Mouse (Mus musculus) lung, adult 2 months (tissue): ENCODE data around the gene Prpf4. TPM values are rescaled to one million over a fixed set of nuclear protein-coding genes. Genes with fewer than 3 reads are reported as not detected.

Source experiments
- DNase-seq: peaks from one replicate; pipeline ENCODE4 v3.0.0; 2022
- H3K4me1 ChIP-seq: fragments of 200-500 bp; 2 replicates; pipeline ENCODE4 v1.6.1; 2011; ENCODE audit warnings: low read length; ENCODE audit not compliant: control insufficient read depth, insufficient read depth
- H3K4me3 ChIP-seq: fragments of 200-500 bp; replicated peaks from 2 replicates; pipeline ENCODE3; 2011; ENCODE audit warnings: low read depth, mild to moderate bottlenecking, control low read depth, low read length; ENCODE audit errors: extremely low read depth
- CTCF ChIP-seq: fragments of 200-500 bp; IDR thresholded peaks from 2 replicates; pipeline ENCODE4 v1.5.1; 2011; ENCODE audit warnings: mild to moderate bottlenecking, low read length, control low read depth; ENCODE audit not compliant: insufficient read depth
- POLR2A ChIP-seq: fragments of 200-500 bp; IDR thresholded peaks from 2 replicates; pipeline ENCODE4 v1.6.1; 2011; ENCODE audit warnings: low read depth, mild to moderate bottlenecking, control low read depth, low read length, borderline replicate concordance; ENCODE audit errors: extremely low read depth
- WGBS: fragments of 180-500 bp; shearing (Covaris S2); methylation state at CpG from one replicate; pipeline ENCODE4 v1.1.7; 2018; 5-methylcytosine and 5-hydroxymethylcytosine counted together
- polyA plus RNA-seq: library from polyadenylated mRNA; depleted of rRNA; stranded (reverse); fragments of >200 nt; gene quantifications from 2 replicates; pipeline ENCODE4 v1.2.3, GENCODE M21; 2012

The Prpf4 gene
- polyA plus RNA-seq, 1 experiment: 7.9 TPM

GRCm38 (mm10) chr4:62407730-62408582 is 641 bp upstream of the Prpf4 start:
- H3K4me3 ChIP-seq: peak overlapping the region; percentile 90
- H3K4me1 ChIP-seq: 0 out of 2 replicates have a peak, but pooled peaks cover 2% of the 10 kb centered on the region
- under 1% methylated on average over 35 of the region's 35 CpGs for WGBS
- TF ChIP-seq CTCF: peak; percentile 51
- TF ChIP-seq POLR2A: no peak; the same call in 1 of the 2 replicates
- DNase-seq: peak; percentile 67

- no peak for DNase-seq
- TF ChIP-seq POLR2A (no peak), CTCF (no peak)
- no peak overlapping the region for H3K4me3 ChIP-seq
- WGBS: 13% methylated on average over 6 of the region's 6 CpGs
- H3K4me1 ChIP-seq: 0 out of 2 replicates have a peak, but pooled peaks cover 2% of the 10 kb centered on the region
These were observed 1.0 kb downstream of the Prpf4 start for GRCm38 (mm10) chr4:62409615-62410014.

GRCm38 (mm10) chr4:62410325-62410724 is 1.7 kb downstream of the Prpf4 start:
- WGBS: 75% methylated on average over 2 of the region's 2 CpGs
- no peak for TF ChIP-seq POLR2A
- H3K4me1 ChIP-seq: 0 out of 2 replicates have a peak, but pooled peaks cover 2% of the 10 kb centered on the region
- DNase-seq: no peak
- no peak overlapping the region for H3K4me3 ChIP-seq

GRCm38 (mm10) chr4:62411606-62412005 is 3.0 kb downstream of the Prpf4 start:
- Histone ChIP-seq H3K4me3 (no peak overlapping the region), H3K4me1 (0 out of 2 replicates have a peak, but pooled peaks cover 2% of the 10 kb centered on the region)
- DNase-seq: no peak
- no peak for TF ChIP-seq POLR2A
- TF ChIP-seq CTCF: no peak
- 90% methylated on average over 10 of the region's 10 CpGs for WGBS

- no peak for TF ChIP-seq POLR2A
- no peak for TF ChIP-seq CTCF
- 88% methylated on average over 8 of the region's 8 CpGs for WGBS
- no peak overlapping the region for H3K4me3 ChIP-seq
- DNase-seq: no peak
- no peaks in the 10 kb centered on the region for H3K4me1 ChIP-seq
These were observed 9.9 kb downstream of the Prpf4 start for GRCm38 (mm10) chr4:62418448-62418847.

- no peak overlapping the region for H3K4me3 ChIP-seq
- no peaks in the 10 kb centered on the region for H3K4me1 ChIP-seq
- no peak for DNase-seq
- no peak for TF ChIP-seq CTCF
- TF ChIP-seq POLR2A: no peak
- WGBS: 93% methylated on average over 6 of the region's 6 CpGs
These were observed 10.5 kb downstream of the Prpf4 start for GRCm38 (mm10) chr4:62419091-62419490.

- no peak for DNase-seq
- H3K4me1 ChIP-seq: no peaks in the 10 kb centered on the region
- H3K4me3 ChIP-seq: no peak overlapping the region
- WGBS: 96% methylated on average over 4 of the region's 4 CpGs
- TF ChIP-seq POLR2A (no peak), CTCF (no peak)
These were observed 17.3 kb downstream of the Prpf4 start for GRCm38 (mm10) chr4:62425891-62426290.

GRCm38 (mm10) chr4:62427978-62428758 is 19.6 kb downstream of the Prpf4 start:
- 53% methylated on average over 17 of the region's 17 CpGs for WGBS
- H3K4me1 ChIP-seq: no peaks in the 10 kb centered on the region
- no peak for DNase-seq
- no peak overlapping the region for H3K4me3 ChIP-seq
- TF ChIP-seq CTCF (no peak), POLR2A (no peak)

GRCm38 (mm10) chr4:62429616-62430015 is 21.0 kb downstream of the Prpf4 start:
- no peak for DNase-seq
- no peaks in the 10 kb centered on the region for H3K4me1 ChIP-seq
- no peak for TF ChIP-seq CTCF
- no peak for TF ChIP-seq POLR2A
- H3K4me3 ChIP-seq: no peak overlapping the region
- WGBS: 88% methylated on average over 9 of the region's 9 CpGs
